Mouse (Mus musculus): ENCODE data around the gene Wbp1. TPM values are rescaled to one million over a fixed set of nuclear protein-coding genes. Genes with fewer than 3 reads are reported as not detected.

The Wbp1 gene
- total and polyA plus RNA-seq, 3 experiments = 19.3 to 27.5 (median 24.1) TPM

- no peak overlapping the region for H3K9ac ChIP-seq (ENCODE audit: insufficient read depth, low read depth)
Measured at GRCm38 (mm10) chr6:83087926-83088260, 33.5 kb downstream of the Wbp1 start.

GRCm38 (mm10) chr6:83087205-83087925 lies 34.0 kb downstream of the Wbp1 start:
- Histone ChIP-seq H3K9ac (ENCODE audit: insufficient read depth, low read depth) (no peak overlapping the region), H3K4me1 (ENCODE audit: control insufficient read depth in 1 of 2, insufficient read depth in 2 of 2) (peaks cover 4 to 8% of the 10 kb centered on the region in 2 experiments; a peak in 3 of 4 replicates), H3K36me3 (replicated peaks in 1 of 2; ENCODE audit: control insufficient read depth in 1 of 2, insufficient read depth in 1 of 2, low read length in 1 of 2) (peaks cover 2 to 13% of the 10 kb centered on the region in 2 experiments), H3K4me2 (ENCODE audit: insufficient read depth, low read depth, poor library complexity, severe bottlenecking) (no peak overlapping the region), H3K79me2 (replicated peaks; ENCODE audit: control insufficient read depth, extremely low read depth, insufficient read depth, poor library complexity, severe bottlenecking) (no peaks in the 10 kb centered on the region), H3K9me3 (replicated peaks; ENCODE audit: low read length) (no peaks in the 10 kb centered on the region), H3K27me3 (replicated peaks) (no peaks in the 10 kb centered on the region), H3K4me3 (replicated peaks in 1 of 3; ENCODE audit: low read depth in 2 of 3, low read length in 2 of 3, poor library complexity in 1 of 3) (no peak overlapping the region), H3K27ac (ENCODE audit: insufficient read depth, low read depth) (no peak overlapping the region)
- in situ Hi-C loops (cut with MboI; ENCODE audit: low pct_ligation_motif_present, low pct_unique_long_range_greater_than_20kb, low sequenced_read_pairs) (no loop called here), dilution Hi-C loops (cut with MboI; ENCODE audit: extremely low pct_ligation_motif_present, extremely low pct_unique_long_range_greater_than_20kb, low sequenced_read_pairs) (no loop called here)
- TF ChIP-seq ETS1 (conservative IDR thresholded peaks at IDR 0.05; ENCODE audit: low read depth, low read length) (no peak), CHD1 (IDR thresholded peaks at IDR 0.05; ENCODE audit: low read depth, low read length) (no peak), JUND (conservative IDR thresholded peaks at IDR 0.05; ENCODE audit: low read depth, low read length) (no peak), E2F4 (IDR thresholded peaks at IDR 0.05; ENCODE audit: insufficient replicate concordance, low read depth, low read length) (no peak), POLR2AphosphoS2 (IDR thresholded peaks at IDR 0.05; ENCODE audit: low read depth, low read length) (no peak), MAX (IDR thresholded peaks at IDR 0.05; ENCODE audit: low read length) (no peak), NRF1 (IDR thresholded peaks at IDR 0.05; ENCODE audit: low read depth, low read length) (no peak)
- DNase-seq (ENCODE audit: extremely low read depth) = no peak

More at GRCm38 (mm10) chr6:83087926-83088260, 33.5 kb downstream of the Wbp1 start:
- H3K4me2 ChIP-seq (ENCODE audit: insufficient read depth, low read depth, poor library complexity, severe bottlenecking) = no peak overlapping the region
- H3K79me2 ChIP-seq (replicated peaks; ENCODE audit: control insufficient read depth, extremely low read depth, insufficient read depth, poor library complexity, severe bottlenecking) = no peaks in the 10 kb centered on the region
- peaks cover 0 to 8% of the 10 kb centered on the region in 2 experiments for H3K36me3 ChIP-seq (replicated peaks in 1 of 2; ENCODE audit: control insufficient read depth in 1 of 2, insufficient read depth in 1 of 2, low read length in 1 of 2)
- dilution Hi-C loops (cut with MboI; ENCODE audit: extremely low pct_ligation_motif_present, extremely low pct_unique_long_range_greater_than_20kb, low sequenced_read_pairs) (no loop called here), in situ Hi-C loops (cut with MboI; ENCODE audit: low pct_ligation_motif_present, low pct_unique_long_range_greater_than_20kb, low sequenced_read_pairs) (no loop called here)
- peaks cover 4 to 8% of the 10 kb centered on the region in 2 experiments; a peak in 3 of 4 replicates for H3K4me1 ChIP-seq (ENCODE audit: control insufficient read depth in 1 of 2, insufficient read depth in 2 of 2)
- TF ChIP-seq MAZ (IDR thresholded peaks at IDR 0.05; ENCODE audit: low read depth, low read length) = no peak
- no peak for TF ChIP-seq MAX (IDR thresholded peaks at IDR 0.05; ENCODE audit: low read length)
- TF ChIP-seq JUN (IDR thresholded peaks at IDR 0.05; ENCODE audit: insufficient read depth, low read depth, low read length) = no peak
- TF ChIP-seq SIN3A (IDR thresholded peaks at IDR 0.05; ENCODE audit: low read length) = no peak
- TF ChIP-seq MEF2A (IDR thresholded peaks at IDR 0.05; ENCODE audit: borderline replicate concordance, low read depth, low read length) = no peak
- TF ChIP-seq RCOR1 (conservative IDR thresholded peaks at IDR 0.05; ENCODE audit: low read depth, low read length) = no peak
- H3K4me3 ChIP-seq (replicated peaks in 1 of 3; ENCODE audit: low read depth in 2 of 3, low read length in 2 of 3, poor library complexity in 1 of 3) = no peak overlapping the region
- DNase-seq (ENCODE audit: extremely low read depth) = no peak
- H3K27ac ChIP-seq (ENCODE audit: insufficient read depth, low read depth) = no peak overlapping the region
- peaks cover 3% of the 10 kb centered on the region for H3K27me3 ChIP-seq (replicated peaks)
- no peaks in the 10 kb centered on the region for H3K9me3 ChIP-seq (replicated peaks; ENCODE audit: low read length)
